Mouse (Mus musculus) thymus, postnatal 14 days (tissue): Measurements from ENCODE around the gene Hinfp.
"Not testable (repeated sequence)": the region's sequence is repeated elsewhere in the genome, so short reads cannot be mapped to it uniquely, and the experiment has no call there.

Source experiments
- DNase-seq: peaks from one replicate; pipeline ENCODE4 v3.0.0; 2021

The Hinfp gene

GRCm38 (mm10) chr9:44330736-44331135 is 25.3 kb upstream of the Hinfp start:
- DNase-seq = no peak

DNA sequence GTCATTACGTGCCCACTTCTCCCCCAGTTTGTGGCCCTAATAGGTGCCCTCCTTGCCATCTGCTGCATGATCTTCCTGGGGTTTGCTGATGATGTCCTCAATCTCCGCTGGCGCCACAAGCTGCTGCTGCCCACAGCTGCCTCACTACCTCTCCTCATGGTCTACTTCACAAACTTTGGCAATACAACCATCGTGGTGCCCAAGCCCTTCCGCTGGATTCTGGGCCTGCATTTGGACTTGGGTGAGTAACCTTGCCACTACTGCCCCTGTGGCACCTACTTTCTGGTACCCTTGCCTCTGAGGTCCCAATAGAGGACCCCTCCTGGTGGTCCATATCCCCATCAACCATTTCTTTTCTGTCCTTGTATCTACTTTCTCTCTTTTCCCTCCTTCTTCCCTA is 22.5 kb upstream of the Hinfp start:
- no peak for DNase-seq

- DNase-seq = no peak
Measured at GRCm38 (mm10) chr9:44327064-44327711, 21.7 kb upstream of the Hinfp start.

GRCm38 (mm10) chr9:44326371-44327063 is 21.0 kb upstream of the Hinfp start:
- peak; percentile 78 for DNase-seq

DNA sequence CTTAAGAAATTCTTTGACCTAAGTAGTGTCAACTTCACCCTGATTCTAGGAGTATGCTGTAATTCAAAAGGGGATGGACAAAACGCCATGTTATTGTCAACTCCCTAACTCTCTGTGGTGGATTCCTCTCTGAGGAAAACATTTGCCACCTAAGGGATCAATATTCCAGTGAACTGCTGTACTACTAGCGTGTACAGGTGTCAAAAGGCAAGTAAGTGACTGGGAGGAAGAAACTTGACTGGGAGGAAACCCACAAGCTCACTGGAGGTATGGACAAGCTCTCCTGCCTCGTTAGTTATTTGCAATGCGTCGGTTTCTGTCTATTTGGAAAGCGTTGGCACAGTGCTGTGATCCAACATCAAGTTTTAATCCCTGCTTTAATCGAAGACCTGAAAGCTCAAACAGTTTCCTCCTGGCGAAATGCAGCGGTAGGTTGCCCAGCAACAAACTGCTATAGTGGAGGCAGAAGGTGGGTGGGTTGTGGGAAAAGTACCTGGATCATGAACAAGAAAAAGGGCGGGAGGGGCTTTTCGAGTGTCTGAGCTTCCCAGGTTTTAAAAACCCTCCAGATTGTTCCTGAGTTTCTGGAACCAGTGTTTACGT is 20.4 kb upstream of the Hinfp start, which contains the start of gene Dpagt1:
TSS of gene Dpagt1 (plus strand) at position 252 of the 603 bp plus-strand sequence.
- DNase-seq = no peak

GRCm38 (mm10) chr9:44325032-44325767 is 19.7 kb upstream of the Hinfp start:
- not testable (repeated sequence) for DNase-seq

DNA sequence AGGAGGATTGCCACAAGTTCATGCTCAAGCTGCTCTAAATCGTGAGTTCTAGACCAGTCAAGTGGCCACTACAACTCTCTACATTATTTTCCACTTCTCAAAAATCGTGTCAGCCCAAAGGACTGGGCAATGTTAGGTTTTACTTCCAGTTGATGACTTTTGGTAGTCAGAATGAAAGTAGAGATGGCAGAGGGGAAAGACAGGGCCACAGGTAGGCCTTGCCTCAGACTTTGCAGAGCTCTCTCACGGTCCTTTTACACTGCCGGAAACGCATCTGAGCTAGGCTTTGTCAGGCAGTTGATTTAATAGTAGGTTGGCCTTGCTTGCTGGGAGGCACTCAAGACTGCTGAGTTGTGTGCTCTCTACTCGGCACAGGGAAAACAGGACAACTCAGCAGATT is 18.7 kb upstream of the Hinfp start:
- DNase-seq = no peak

GRCm38 (mm10) chr9:44323656-44324055 is 18.2 kb upstream of the Hinfp start:
- DNase-seq = not testable (repeated sequence)

DNA sequence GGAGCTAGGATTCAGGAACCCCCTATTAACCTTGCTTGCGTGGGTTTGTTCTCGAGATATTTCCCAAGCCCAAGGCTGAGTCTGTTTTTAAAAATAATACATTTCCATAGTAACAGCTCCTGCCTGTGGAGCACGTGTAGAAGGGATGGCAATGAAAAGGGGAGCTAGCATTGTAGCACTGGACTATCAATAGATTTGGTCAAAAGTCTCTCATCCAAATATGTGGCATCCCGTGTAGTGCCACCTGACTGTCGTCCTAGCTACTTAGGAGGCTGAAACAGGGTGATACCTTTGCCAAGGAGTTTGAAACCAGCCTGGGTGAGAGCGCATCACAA is 15.3 kb upstream of the Hinfp start:
- DNase-seq = no peak

GRCm38 (mm10) chr9:44319887-44320798 is 14.7 kb upstream of the Hinfp start, which contains the start of gene C2cd2l:
C2cd2l (minus strand) TSS chr9:44320285.
- peak; percentile 89 for DNase-seq

DNA sequence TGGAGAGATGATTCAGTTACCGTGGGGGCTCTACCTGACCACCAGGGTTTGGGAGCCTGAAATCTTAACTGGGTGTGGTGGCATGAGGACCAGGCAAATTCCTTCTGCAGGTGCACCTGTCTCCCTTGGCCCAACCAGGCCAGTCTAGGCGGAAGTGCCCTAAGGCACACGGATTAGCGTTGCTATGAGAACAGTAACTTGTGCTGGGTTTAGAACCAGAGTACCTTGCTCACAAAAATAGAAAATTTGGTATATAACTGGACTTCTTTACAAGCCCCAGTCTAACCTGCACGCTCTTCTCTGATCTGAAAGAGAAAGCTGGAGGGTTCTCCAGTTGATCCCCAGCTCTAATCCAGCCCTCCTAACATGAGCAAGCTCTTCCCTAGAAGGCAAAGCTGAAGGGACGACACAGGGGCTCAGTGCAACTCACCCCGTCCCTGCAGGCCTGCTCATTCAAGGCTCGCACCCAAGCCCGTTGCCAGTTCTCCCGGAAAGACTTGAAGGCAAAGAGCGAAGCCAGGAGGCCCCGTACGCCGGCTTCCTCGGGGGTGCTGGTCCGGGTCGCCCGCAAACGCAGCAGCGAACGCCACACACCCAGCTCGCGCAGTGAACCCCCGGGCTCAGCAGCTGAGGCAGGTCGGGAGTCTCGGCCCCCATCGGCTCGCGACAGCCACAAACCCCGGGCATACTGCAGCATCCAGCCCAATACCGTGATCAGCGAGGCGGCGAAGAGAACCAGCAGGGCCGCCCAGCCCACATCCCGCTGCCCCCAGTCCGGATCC is 13.8 kb upstream of the Hinfp start:
- peak; percentile 60 for DNase-seq

DNA sequence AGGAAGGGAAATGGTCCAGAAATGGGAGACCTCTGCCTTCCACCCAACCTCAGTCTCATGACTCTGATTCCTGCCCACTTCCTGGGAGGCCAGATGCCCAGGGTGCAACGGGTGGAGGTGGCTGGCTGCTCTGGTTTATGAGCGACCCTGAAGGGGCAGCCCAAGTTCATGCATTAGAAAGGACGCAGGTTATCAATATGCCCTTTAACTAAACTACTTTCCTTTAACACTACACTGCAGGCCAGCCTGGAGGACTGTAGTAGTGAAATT is 13.3 kb upstream of the Hinfp start:
- peak; percentile 28 for DNase-seq

GRCm38 (mm10) chr9:44318076-44318825 is 12.8 kb upstream of the Hinfp start:
- DNase-seq = no peak

DNA sequence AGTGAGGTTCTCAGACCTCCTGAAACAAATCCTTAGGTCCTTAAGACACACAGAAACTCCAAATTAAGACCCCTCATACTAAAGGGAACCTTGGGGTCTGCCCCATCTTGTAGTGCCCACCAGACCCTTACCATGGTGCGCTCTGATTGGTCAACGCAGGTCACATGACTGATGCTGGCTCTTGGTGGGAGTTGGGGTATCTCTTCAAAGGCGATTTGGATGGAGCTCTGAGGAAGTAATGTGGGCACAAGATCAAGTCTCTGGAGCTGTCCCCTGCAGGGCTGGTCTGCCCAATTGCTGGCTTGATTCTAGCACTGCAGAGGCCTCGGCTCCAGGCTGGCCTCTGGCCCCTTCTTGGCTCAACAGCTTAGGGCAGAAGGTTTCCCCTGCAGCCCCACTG is 12.0 kb upstream of the Hinfp start:
- DNase-seq = no peak

DNA sequence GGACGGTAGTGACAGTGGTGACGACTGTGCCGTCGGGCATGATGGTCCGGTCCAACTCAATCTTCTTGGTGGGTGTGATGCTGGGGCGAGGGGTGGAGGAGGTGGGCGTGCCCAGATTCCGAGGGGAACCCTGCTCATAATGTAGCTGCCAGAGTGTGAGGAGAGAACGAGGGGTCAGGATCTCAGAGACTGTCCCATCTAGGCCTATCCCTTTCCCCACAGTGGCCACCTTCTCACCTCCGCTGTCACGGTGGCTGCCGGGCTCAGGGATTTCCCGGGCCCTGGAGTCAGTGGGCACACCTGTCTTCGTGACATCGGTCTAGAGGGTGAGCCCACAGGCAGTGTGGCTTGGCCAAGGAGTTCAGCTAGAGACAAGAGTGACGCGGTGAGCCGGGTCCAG is 9.4 kb upstream of the Hinfp start:
- DNase-seq = no peak

DNA sequence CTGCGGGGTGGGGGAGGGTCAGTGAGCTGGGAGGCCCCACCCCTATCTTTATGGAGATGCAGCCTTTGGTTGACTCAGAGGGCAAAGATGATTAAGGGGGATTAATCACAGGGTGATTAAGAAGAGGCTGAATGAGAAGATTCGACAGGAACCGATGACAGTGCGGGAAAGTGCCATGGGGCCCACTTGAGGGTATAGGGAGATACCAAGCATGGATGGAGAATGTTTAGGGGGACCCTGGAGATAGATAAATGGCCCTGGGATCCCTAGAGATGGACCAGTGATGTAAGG is 8.7 kb upstream of the Hinfp start:
- no peak for DNase-seq

DNA sequence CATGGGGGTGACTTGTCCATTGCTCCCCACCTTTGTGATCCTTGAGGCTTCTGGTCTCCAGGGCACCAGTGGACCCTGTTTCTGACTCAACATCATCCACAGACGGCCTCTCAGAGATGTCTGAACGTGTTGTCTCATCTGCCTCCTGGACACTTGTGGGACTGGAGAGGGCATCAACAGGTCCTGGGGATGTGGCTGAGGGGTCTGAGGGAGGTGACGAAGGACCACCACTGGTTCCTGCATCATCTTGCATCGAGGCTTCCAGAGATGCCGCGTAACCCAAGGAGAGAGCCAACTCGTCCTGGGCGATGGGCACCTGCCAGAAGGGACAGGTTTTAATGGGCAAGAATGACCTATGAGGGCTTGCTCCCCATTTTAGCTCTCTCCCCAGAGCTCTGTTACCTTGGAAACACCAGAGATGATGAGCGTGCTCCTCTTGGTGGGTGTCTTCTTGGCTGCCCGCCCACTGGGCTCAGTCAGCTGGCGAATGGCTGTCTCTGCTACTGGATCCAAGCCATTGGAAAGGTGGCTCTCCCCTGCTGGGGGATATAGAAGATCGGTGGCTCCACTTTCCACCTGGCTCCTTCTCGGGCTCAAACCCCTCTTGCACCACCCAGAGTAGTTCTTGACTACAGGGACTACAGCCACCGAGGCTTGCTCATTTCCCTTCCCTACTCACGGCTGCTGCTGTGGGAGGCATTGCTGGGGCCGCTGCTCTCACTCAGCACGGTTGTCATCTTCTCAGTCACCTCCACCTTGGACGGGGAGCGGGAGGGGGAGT is 8.2 kb upstream of the Hinfp start:
- DNase-seq = no peak

DNA sequence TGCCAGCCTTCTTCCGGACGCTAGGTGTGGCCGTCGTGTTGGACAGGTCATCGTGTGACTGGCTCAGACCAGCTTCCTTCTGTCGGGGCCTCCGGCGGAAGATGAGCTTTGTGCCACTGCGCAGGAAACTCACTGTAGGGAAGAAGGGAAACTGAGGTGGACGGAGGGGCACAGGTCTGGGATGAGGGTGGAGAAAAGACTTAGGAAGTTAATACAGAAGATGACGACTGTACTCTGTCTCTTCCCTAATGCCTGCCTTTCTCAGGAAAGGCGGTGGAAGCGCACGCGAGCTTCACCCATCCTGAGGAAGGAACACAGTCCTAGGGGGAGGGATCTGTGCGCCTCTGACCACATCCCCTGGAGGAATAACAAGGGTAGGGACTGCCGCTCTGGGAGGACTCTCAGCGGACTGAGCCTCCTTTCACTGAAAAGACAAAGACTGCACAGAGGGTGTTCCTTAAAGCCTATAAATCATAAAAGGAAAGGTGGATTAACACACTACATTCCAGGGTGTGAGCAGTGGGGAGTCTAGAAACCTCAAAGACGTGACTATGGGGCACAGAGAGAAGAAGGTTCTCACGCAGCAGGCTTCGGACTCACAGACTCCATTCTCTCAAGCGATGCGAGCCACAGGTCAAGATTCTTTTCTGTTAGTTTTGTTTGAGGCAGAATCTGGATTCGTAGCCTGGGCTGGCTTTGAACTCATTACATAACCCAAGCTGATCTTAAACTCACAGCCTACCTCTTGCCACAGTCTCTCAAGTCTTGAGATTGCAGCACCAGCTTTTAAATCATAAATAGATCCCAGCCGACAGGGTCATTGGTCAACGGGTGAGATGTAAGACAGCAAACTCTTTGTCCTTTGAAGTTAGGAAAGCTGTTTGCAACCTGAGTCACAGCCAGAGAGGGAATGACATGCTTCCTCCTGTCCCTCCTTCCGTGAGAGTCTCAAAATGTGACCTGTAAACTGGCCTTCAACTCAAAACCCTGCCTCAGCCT is 6.0 kb upstream of the Hinfp start:
- DNase-seq = no peak

DNA sequence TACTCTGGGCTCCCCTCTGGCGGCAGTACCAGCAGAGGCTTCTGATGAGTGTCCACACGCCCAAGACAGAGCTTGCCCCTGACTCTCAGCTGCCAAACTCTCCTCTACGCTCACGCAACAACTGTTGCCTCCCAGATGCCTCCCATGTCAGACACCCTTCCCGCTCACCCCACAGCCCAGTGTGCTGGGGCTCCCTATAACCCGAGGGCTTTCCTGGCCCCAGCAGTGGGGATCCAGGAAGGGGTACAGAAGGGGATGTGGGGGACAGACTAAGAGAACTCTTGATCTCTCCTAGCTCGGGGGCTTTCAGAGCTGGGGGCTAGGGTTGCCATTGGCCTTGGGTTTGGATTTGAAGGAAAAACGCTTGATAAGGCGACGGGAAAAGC is 5.3 kb upstream of the Hinfp start:
- no peak for DNase-seq
